Mouse (Mus musculus): ENCODE measurements around the gene Kif2c. TPM values are rescaled to one million over a fixed set of nuclear protein-coding genes. Genes with fewer than 3 reads are reported as not detected.

The Kif2c gene
- polyA plus RNA-seq, 1 experiment from 2014 or later = 26.8 TPM

GRCm38 (mm10) chr4:117218517-117219219, 36.2 kb upstream of the Kif2c start:
- no peaks in the 10 kb centered on the region for H3K27me3 ChIP-seq (ENCODE audit: control insufficient read depth, insufficient read depth, low read depth, low read length)
- 17% methylated on average over 10 of the region's 10 CpGs for WGBS (ENCODE audit: insufficient replicate concordance)
- 0 out of 2 replicates have a peak, but pooled peaks have one; percentile 19 for ATAC-seq (ENCODE audit: low read depth)
- 0 out of 2 replicates have a peak overlapping the region, but pooled peaks have one; percentile 17 for H3K4me2 ChIP-seq (ENCODE audit: low read depth, low read length)
- H3K9ac ChIP-seq (ENCODE audit: low read depth, low read length) = no peak overlapping the region
- H3K9me3 ChIP-seq (replicated peaks; ENCODE audit: control insufficient read depth, low read length) = no peaks in the 10 kb centered on the region
- H3K27ac ChIP-seq (ENCODE audit: low read length) = no peak overlapping the region
- H3K4me1 ChIP-seq (ENCODE audit: control insufficient read depth, low read depth, low read length) = peaks cover 4% of the 10 kb centered on the region
- H3K4me3 ChIP-seq (ENCODE audit: low read depth, low read length) = no peak overlapping the region
- H3K36me3 ChIP-seq (ENCODE audit: control insufficient read depth, insufficient read depth) = no peaks in the 10 kb centered on the region

GRCm38 (mm10) chr4:117217029-117217428, 34.6 kb upstream of the Kif2c start:
- H3K4me2 ChIP-seq (ENCODE audit: low read depth, low read length) = no peak overlapping the region
- peaks cover 4% of the 10 kb centered on the region for H3K4me1 ChIP-seq (ENCODE audit: control insufficient read depth, low read depth, low read length)
- no peak overlapping the region for H3K27ac ChIP-seq (ENCODE audit: low read length)
- H3K36me3 ChIP-seq (ENCODE audit: control insufficient read depth, insufficient read depth) = no peaks in the 10 kb centered on the region
- no peaks in the 10 kb centered on the region for H3K27me3 ChIP-seq (ENCODE audit: control insufficient read depth, insufficient read depth, low read depth, low read length)
- 65% methylated on average over 5 of the region's 5 CpGs for WGBS (ENCODE audit: insufficient replicate concordance)
- no peak overlapping the region for H3K4me3 ChIP-seq (ENCODE audit: low read depth, low read length)
- no peaks in the 10 kb centered on the region for H3K9me3 ChIP-seq (replicated peaks; ENCODE audit: control insufficient read depth, low read length)
- no peak overlapping the region for H3K9ac ChIP-seq (ENCODE audit: low read depth, low read length)
- ATAC-seq (ENCODE audit: low read depth) = no peak

GRCm38 (mm10) chr4:117214250-117214649, 31.8 kb upstream of the Kif2c start:
- ATAC-seq (ENCODE audit: low read depth) = no peak
- WGBS (ENCODE audit: insufficient replicate concordance) = 72% methylated on average over 6 of the region's 6 CpGs
- Histone ChIP-seq H3K4me3 (ENCODE audit: low read depth, low read length) (no peak overlapping the region), H3K9me3 (replicated peaks; ENCODE audit: control insufficient read depth, low read length) (no peaks in the 10 kb centered on the region), H3K36me3 (ENCODE audit: control insufficient read depth, insufficient read depth) (no peaks in the 10 kb centered on the region), H3K27ac (ENCODE audit: low read length) (no peak overlapping the region), H3K9ac (ENCODE audit: low read depth, low read length) (no peak overlapping the region), H3K4me1 (ENCODE audit: control insufficient read depth, low read depth, low read length) (peaks cover 4% of the 10 kb centered on the region), H3K27me3 (ENCODE audit: control insufficient read depth, insufficient read depth, low read depth, low read length) (no peaks in the 10 kb centered on the region), H3K4me2 (ENCODE audit: low read depth, low read length) (no peak overlapping the region)

GRCm38 (mm10) chr4:117210147-117211074, 28.0 kb upstream of the Kif2c start:
- no peak overlapping the region for H3K27ac ChIP-seq (ENCODE audit: low read length)
- 4% methylated on average over 20 of the region's 20 CpGs for WGBS (ENCODE audit: insufficient replicate concordance)
- 0 out of 2 replicates have a peak overlapping the region, but pooled peaks have one; percentile 8 for H3K4me2 ChIP-seq (ENCODE audit: low read depth, low read length)
- no peaks in the 10 kb centered on the region for H3K9me3 ChIP-seq (replicated peaks; ENCODE audit: control insufficient read depth, low read length)
- H3K36me3 ChIP-seq (ENCODE audit: control insufficient read depth, insufficient read depth) = no peaks in the 10 kb centered on the region
- no peaks in the 10 kb centered on the region for H3K27me3 ChIP-seq (ENCODE audit: control insufficient read depth, insufficient read depth, low read depth, low read length)
- no peak overlapping the region for H3K9ac ChIP-seq (ENCODE audit: low read depth, low read length)
- no peaks in the 10 kb centered on the region for H3K4me1 ChIP-seq (ENCODE audit: control insufficient read depth, low read depth, low read length)
- no peak overlapping the region for H3K4me3 ChIP-seq (ENCODE audit: low read depth, low read length)
- ATAC-seq (ENCODE audit: low read depth) = peak; percentile 60

- Histone ChIP-seq H3K27me3 (ENCODE audit: control insufficient read depth, insufficient read depth, low read depth, low read length) (no peaks in the 10 kb centered on the region), H3K4me3 (ENCODE audit: low read depth, low read length) (no peak overlapping the region), H3K9ac (ENCODE audit: low read depth, low read length) (no peak overlapping the region), H3K36me3 (ENCODE audit: control insufficient read depth, insufficient read depth) (no peaks in the 10 kb centered on the region), H3K4me1 (ENCODE audit: control insufficient read depth, low read depth, low read length) (no peaks in the 10 kb centered on the region), H3K27ac (ENCODE audit: low read length) (no peak overlapping the region), H3K9me3 (replicated peaks; ENCODE audit: control insufficient read depth, low read length) (no peaks in the 10 kb centered on the region), H3K4me2 (ENCODE audit: low read depth, low read length) (no peak overlapping the region)
- ATAC-seq (ENCODE audit: low read depth) = no peak
- WGBS (ENCODE audit: insufficient replicate concordance) = 69% methylated on average over 6 of the region's 6 CpGs
Measured at GRCm38 (mm10) chr4:117209592-117209991, 27.2 kb upstream of the Kif2c start.

- no peak overlapping the region for H3K4me3 ChIP-seq (ENCODE audit: low read depth, low read length)
- no peaks in the 10 kb centered on the region for H3K36me3 ChIP-seq (ENCODE audit: control insufficient read depth, insufficient read depth)
- no peaks in the 10 kb centered on the region for H3K9me3 ChIP-seq (replicated peaks; ENCODE audit: control insufficient read depth, low read length)
- no peak overlapping the region for H3K9ac ChIP-seq (ENCODE audit: low read depth, low read length)
- no peaks in the 10 kb centered on the region for H3K27me3 ChIP-seq (ENCODE audit: control insufficient read depth, insufficient read depth, low read depth, low read length)
- 37% methylated on average over 4 of the region's 4 CpGs for WGBS (ENCODE audit: insufficient replicate concordance)
- no peak overlapping the region for H3K27ac ChIP-seq (ENCODE audit: low read length)
- no peak overlapping the region for H3K4me2 ChIP-seq (ENCODE audit: low read depth, low read length)
- H3K4me1 ChIP-seq (ENCODE audit: control insufficient read depth, low read depth, low read length) = peaks cover 3% of the 10 kb centered on the region; the same call in 1 of the 2 replicates
- ATAC-seq (ENCODE audit: low read depth) = no peak
Measured at GRCm38 (mm10) chr4:117202992-117203354, 20.5 kb upstream of the Kif2c start.

- H3K9me3 ChIP-seq (replicated peaks; ENCODE audit: control insufficient read depth, low read length) = no peaks in the 10 kb centered on the region
- peak; percentile 87 for ATAC-seq (ENCODE audit: low read depth)
- H3K4me1 ChIP-seq (ENCODE audit: control insufficient read depth, low read depth, low read length) = peaks cover 3% of the 10 kb centered on the region; the same call in 1 of the 2 replicates
- 0 out of 2 replicates have a peak overlapping the region, but pooled peaks have one; percentile 37 for H3K9ac ChIP-seq (ENCODE audit: low read depth, low read length)
- H3K4me3 ChIP-seq (ENCODE audit: low read depth, low read length) = peak overlapping the region; percentile 25
- no peaks in the 10 kb centered on the region for H3K27me3 ChIP-seq (ENCODE audit: control insufficient read depth, insufficient read depth, low read depth, low read length)
- peak overlapping the region; percentile 55 for H3K4me2 ChIP-seq (ENCODE audit: low read depth, low read length)
- no peak overlapping the region for H3K27ac ChIP-seq (ENCODE audit: low read length)
- WGBS (ENCODE audit: insufficient replicate concordance) = under 1% methylated on average over 25 of the region's 25 CpGs
- H3K36me3 ChIP-seq (ENCODE audit: control insufficient read depth, insufficient read depth) = no peaks in the 10 kb centered on the region
Measured at GRCm38 (mm10) chr4:117202046-117202991, 19.9 kb upstream of the Kif2c start.

- no peak overlapping the region for H3K4me2 ChIP-seq (ENCODE audit: low read depth, low read length)
- H3K9me3 ChIP-seq (replicated peaks; ENCODE audit: control insufficient read depth, low read length) = no peaks in the 10 kb centered on the region
- no peak overlapping the region for H3K27ac ChIP-seq (ENCODE audit: low read length)
- H3K4me1 ChIP-seq (ENCODE audit: control insufficient read depth, low read depth, low read length) = peaks cover 5% of the 10 kb centered on the region
- no peak overlapping the region for H3K9ac ChIP-seq (ENCODE audit: low read depth, low read length)
- H3K4me3 ChIP-seq (ENCODE audit: low read depth, low read length) = no peak overlapping the region
- WGBS (ENCODE audit: insufficient replicate concordance) = 84% methylated on average over 14 of the region's 14 CpGs
- H3K36me3 ChIP-seq (ENCODE audit: control insufficient read depth, insufficient read depth) = no peaks in the 10 kb centered on the region
- H3K27me3 ChIP-seq (ENCODE audit: control insufficient read depth, insufficient read depth, low read depth, low read length) = no peaks in the 10 kb centered on the region
- ATAC-seq (ENCODE audit: low read depth) = no peak
Measured at GRCm38 (mm10) chr4:117191804-117192203, 9.4 kb upstream of the Kif2c start.

Measured in liver, embryonic 16.5 days (tissue).